Mouse (Mus musculus): Measurements from ENCODE around the gene Gtf3c4.

GRCm38 (mm10) chr2:28776728-28777127 is 63.4 kb downstream of the Gtf3c4 start:
- TF ChIP-seq POLR2A (IDR thresholded peaks at IDR 0.05; ENCODE audit: extremely low read depth, insufficient read depth, low read length) (no peak), CTCF (IDR thresholded peaks at IDR 0.05; ENCODE audit: extremely low read depth, insufficient read depth, low read length) (no peak)
